Mouse (Mus musculus): ENCODE results near the gene Add3.
"Not testable (repeated sequence)": the region's sequence is repeated elsewhere in the genome, so short reads cannot be mapped to it uniquely, and the experiment has no call there.

The Add3 gene

GRCm38 (mm10) chr19:53191867-53192487 is 51.7 kb downstream of the Add3 start:
- DNase-seq (ENCODE audit: low read depth in 1 of 2, low spot score in 2 of 2), result no peak

DNA sequence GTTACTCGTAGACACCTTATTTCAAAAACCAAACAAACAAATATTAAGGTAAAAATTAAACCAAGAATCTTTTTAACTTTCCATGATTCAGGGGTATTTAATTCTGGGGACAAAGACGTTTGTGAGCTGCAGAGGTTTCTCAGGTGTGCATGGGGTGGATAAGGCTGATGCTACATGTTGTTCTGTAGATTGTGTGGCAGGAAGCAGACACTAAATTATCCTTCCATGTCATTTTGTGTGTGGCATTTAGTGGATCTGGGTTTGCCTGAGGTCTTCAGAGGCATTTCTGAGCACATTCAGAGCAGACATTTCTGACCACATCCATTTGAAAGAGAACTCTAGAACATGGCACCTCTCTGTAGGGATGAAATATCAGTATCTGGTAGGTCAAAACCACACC is 52.9 kb downstream of the Add3 start:
- DNase-seq (ENCODE audit: low read depth in 1 of 2, low spot score in 2 of 2), result no peak

GRCm38 (mm10) chr19:53193964-53194582 is 53.8 kb downstream of the Add3 start:
- peak; percentile 59 to 73 for DNase-seq (ENCODE audit: low read depth in 1 of 2, low spot score in 2 of 2)

- DNase-seq (ENCODE audit: low read depth in 1 of 2, low spot score in 2 of 2), result no peak
These were observed 54.7 kb downstream of the Add3 start for GRCm38 (mm10) chr19:53194751-53195520.

- no peak for DNase-seq (ENCODE audit: low read depth in 1 of 2, low spot score in 2 of 2)
These were observed 56.7 kb downstream of the Add3 start for GRCm38 (mm10) chr19:53196961-53197360.

DNA sequence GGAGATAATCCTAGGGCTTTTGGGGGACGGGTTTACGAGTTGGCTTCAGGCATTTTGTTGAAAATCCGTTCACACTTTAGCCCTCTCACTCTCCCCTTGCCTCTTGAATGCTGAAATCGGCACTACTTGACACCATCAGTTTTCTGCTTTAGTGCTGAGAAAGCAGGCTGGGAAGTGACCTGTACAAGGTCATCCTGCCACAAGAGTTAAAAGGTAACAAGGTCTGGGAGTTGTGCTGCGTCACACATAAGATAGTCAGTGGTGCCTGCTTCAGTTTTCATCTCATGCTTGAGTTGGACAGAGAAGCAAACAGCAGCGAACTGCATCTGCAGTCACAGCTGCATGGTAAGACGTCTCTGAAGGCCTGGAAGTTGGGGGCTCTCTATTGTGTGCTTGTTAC is 57.5 kb downstream of the Add3 start:
- DNase-seq (ENCODE audit: low read depth in 1 of 2, low spot score in 2 of 2), result no peak

GRCm38 (mm10) chr19:53198706-53199572 is 58.7 kb downstream of the Add3 start:
- DNase-seq (ENCODE audit: low read depth in 1 of 2, low spot score in 2 of 2), result no peak

- DNase-seq (ENCODE audit: low read depth in 1 of 2, low spot score in 2 of 2), result no peak
These were observed 59.5 kb downstream of the Add3 start for GRCm38 (mm10) chr19:53199711-53200110.

- no peak for DNase-seq (ENCODE audit: low read depth in 1 of 2, low spot score in 2 of 2)
These were observed 61.9 kb downstream of the Add3 start for GRCm38 (mm10) chr19:53202116-53202515.

DNA sequence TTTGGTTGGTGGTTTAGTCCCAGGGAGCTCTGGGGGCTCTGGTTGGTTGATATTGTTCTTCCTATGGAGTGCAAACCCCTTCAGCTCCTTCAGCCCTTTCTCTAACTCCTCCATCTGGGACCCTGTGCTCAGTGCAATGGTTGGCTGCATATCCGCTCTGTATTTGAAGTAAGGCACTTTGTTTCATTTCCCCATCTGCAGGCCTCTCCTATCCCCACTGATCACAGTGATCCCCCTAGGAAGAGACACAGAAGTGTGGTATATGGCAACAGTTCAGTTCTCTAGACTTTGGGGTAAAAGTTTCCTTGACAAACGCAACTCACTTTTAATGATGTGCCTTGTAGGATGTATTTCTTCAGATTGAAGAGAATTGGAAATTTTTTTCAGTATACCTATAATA is 66.7 kb downstream of the Add3 start:
- no peak for DNase-seq (ENCODE audit: low read depth in 1 of 2, low spot score in 2 of 2)

DNA sequence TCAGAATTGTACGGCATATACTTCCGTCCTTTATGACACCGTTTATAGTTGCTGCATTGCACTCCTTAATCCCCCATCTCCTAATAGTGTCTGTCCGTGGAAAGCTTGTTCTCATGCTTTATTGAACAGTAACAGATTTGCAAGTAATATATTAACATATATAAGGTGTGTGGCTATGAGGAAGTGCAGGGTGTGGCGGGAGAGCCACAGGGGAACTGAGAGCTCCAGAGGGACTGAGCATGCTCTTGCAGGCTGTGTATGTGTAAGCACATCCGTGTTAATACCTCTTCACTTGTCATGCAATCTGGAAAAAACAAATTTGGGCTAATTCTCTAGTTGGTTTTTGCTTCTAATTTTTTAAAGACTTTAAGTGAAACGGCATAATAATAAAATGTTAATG is 68.6 kb downstream of the Add3 start:
- DNase-seq (ENCODE audit: low read depth in 1 of 2, low spot score in 2 of 2), result no peak

GRCm38 (mm10) chr19:53210251-53210650 is 70.0 kb downstream of the Add3 start:
- no peak for DNase-seq (ENCODE audit: low read depth in 1 of 2, low spot score in 2 of 2)

DNA sequence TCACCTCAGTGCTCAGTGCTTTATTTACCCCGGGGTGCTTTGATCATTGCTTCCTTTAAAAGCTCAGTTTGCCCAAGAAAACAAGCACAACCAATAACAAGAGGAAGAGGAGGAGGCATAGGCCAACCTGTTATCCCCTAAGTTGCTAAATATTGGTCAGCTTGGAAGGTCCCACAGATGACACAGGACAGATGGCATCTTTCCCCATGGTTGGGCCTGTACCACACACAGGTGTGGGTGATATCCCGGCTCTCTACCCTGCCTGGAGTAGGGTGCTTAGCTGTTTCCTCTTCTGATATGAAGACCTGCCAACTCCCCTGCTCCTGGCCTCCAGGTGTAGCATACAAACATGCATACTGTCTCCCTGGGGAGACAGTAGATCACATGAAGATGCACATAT is 75.1 kb downstream of the Add3 start:
- no peak for DNase-seq (ENCODE audit: low read depth in 1 of 2, low spot score in 2 of 2)

DNA sequence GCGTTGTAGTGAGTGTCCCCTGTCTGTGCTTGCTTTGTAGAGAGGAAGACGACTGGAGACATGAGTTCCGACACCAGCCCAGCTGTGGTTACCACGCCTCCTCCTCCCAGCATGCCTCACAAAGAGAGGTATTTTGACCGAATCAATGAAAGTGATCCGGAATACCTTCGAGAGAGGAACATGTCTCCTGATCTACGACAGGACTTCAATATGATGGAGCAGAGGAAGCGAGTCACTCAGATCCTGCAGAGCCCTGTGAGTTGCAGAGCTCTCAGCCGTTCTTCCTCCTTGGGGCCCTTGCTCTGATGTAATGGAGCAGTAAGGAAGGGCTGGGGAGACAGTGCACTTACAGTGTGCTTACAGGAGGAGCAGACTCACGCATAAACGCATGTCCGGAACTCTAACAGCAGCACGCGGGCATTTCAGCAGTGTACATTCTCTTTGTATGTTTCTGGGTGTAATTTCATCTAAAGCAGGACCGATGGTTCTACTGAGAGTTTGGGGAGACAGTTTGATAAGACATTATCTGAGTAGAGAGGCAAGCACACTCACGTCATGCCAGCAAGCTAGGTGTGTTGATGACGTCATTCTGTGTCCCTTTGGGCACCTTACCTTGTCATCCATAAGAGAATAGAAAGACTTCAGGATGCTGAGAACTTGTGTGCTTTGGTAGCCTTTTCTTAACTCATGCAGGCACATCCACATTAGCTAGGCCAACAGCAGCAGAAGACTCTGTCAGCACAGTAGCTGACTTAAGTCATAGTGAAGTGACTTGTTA is 76.7 kb downstream of the Add3 start:
- DNase-seq (ENCODE audit: low read depth in 1 of 2, low spot score in 2 of 2), result no peak

GRCm38 (mm10) chr19:53217837-53218236 is 77.6 kb downstream of the Add3 start:
- no peak for DNase-seq (ENCODE audit: low read depth in 1 of 2, low spot score in 2 of 2)

GRCm38 (mm10) chr19:53219305-53219704 is 79.1 kb downstream of the Add3 start:
- DNase-seq (ENCODE audit: low read depth in 1 of 2, low spot score in 2 of 2), result no peak

- no peak for DNase-seq (ENCODE audit: low read depth in 1 of 2, low spot score in 2 of 2)
These were observed 80.9 kb downstream of the Add3 start for GRCm38 (mm10) chr19:53221186-53221585.

DNA sequence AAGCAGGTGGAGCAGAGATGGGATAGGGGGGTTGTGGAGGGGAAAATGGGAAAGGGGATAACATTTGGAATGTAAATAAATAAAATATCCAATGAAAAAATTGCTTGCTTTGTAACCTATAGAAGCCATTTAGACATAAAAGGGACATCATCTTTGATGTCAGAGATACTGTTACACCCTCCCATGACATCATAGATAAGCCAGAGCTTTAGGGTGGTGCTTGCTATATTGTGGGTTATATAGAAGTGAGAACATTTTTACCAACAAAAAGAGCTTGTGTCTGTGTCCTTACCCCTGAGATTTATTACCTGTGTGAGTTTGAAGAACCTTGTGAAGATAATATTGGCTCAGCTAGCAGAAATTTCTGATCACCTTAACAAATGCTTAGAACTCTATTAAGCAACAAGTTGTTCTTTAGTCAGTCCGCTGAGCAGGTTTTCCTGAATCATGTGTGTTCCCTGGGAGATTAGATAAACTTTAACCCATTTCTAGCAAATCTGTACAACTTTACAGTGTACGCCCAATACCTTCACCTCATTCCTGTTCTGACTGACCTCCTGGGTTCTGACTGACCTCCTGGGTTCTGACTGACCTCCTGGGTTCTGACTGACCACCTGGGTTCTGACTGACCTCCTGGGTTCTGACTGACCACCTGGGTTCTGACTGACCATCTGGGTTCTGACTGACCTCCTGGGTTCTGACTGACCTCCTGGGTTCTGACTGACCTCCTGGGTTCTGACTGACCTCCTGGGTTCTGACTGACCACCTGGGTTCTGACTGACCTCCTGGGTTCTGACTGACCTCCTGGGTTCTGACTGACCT is 85.2 kb downstream of the Add3 start:
- not testable (repeated sequence) for DNase-seq (ENCODE audit: low read depth in 1 of 2, low spot score in 2 of 2)

- no peak for DNase-seq (ENCODE audit: low read depth in 1 of 2, low spot score in 2 of 2)
These were observed 86.4 kb downstream of the Add3 start for GRCm38 (mm10) chr19:53226651-53227050.

Measured in monocyte, adult 2 months (primary cell).